Mouse (Mus musculus) small intestine, adult 2 months (tissue): Measurements from ENCODE around the gene Pcsk6.

Source experiments
- CTCF ChIP-seq: fragments of 200-500 bp; IDR thresholded peaks from 2 replicates; pipeline ENCODE4 v1.5.1; 2012; ENCODE audit warnings: low read depth, mild to moderate bottlenecking, control low read depth, inconsistent platforms, low read length, moderate library complexity, mixed read lengths; ENCODE audit not compliant: insufficient replicate concordance, insufficient read length; ENCODE audit errors: extremely low read depth
- POLR2A ChIP-seq: fragments of 200-500 bp; IDR thresholded peaks from 2 replicates; pipeline ENCODE4 v1.6.1; 2012; ENCODE audit warnings: low read depth, mild to moderate bottlenecking, control low read depth, inconsistent platforms, low read length, moderate library complexity

DNA sequence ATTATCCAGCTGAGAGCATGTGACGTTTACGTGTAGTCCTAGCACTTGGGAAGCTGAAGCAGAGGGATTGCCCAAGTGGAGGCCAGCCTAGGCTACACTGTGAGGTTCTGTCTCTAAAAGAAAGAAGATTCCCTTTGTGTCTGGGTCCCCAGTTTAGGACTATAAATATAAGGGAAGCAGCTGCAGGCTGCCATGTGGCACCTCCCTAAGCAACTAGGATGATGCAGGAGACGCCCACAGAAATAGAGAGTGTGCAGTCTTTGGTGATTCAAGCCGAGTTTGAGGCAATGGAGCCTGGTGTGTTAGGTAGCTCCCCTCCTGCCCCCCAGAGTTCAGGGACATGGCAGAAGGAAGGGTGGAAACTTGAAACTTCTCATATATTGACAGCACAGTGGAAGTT lies 226.1 kb downstream of the Pcsk6 start:
- TF ChIP-seq CTCF (no peak), POLR2A (no peak)
